Mouse (Mus musculus): ENCODE results near the gene Aarsd1. TPM values are rescaled to one million over a fixed set of nuclear protein-coding genes. Genes with fewer than 3 reads are reported as not detected.
"Not testable (repeated sequence)": the region's sequence is repeated elsewhere in the genome, so short reads cannot be mapped to it uniquely, and the experiment has no call there.

Gene Aarsd1
- polyA plus RNA-seq, 1 experiment from 2014 or later: 83.3 TPM

GRCm38 (mm10) chr11:101457631-101458030 is 40.2 kb upstream of the Aarsd1 start:
- H3K27me3 ChIP-seq: no peaks in the 10 kb centered on the region
- peaks cover 21% of the 10 kb centered on the region for H3K4me1 ChIP-seq
- H3K36me3 ChIP-seq: peaks cover 15% of the 10 kb centered on the region; the same call in 1 of the 2 replicates
- 92% methylated on average over 9 of the region's 9 CpGs for WGBS
- H3K4me3 ChIP-seq: no peak overlapping the region
- H3K27ac ChIP-seq: no peak overlapping the region
- H3K9ac ChIP-seq: no peak overlapping the region
- no peaks in the 10 kb centered on the region for H3K9me3 ChIP-seq
- no peak for ATAC-seq (ENCODE audit: borderline replicate concordance, extremely low read depth, low FRiP score, low TSS enrichment)
- no peak overlapping the region for H3K4me2 ChIP-seq

GRCm38 (mm10) chr11:101455627-101456026 is 38.2 kb upstream of the Aarsd1 start:
- 68% methylated on average over 7 of the region's 7 CpGs for WGBS
- no peak overlapping the region for H3K4me2 ChIP-seq
- no peak overlapping the region for H3K4me3 ChIP-seq
- no peak overlapping the region for H3K9ac ChIP-seq
- H3K4me1 ChIP-seq: peaks cover 16% of the 10 kb centered on the region
- no peaks in the 10 kb centered on the region for H3K9me3 ChIP-seq
- peaks cover 7% of the 10 kb centered on the region; the same call in 1 of the 2 replicates for H3K36me3 ChIP-seq
- no peak overlapping the region for H3K27ac ChIP-seq
- no peaks in the 10 kb centered on the region for H3K27me3 ChIP-seq
- ATAC-seq (ENCODE audit: borderline replicate concordance, extremely low read depth, low FRiP score, low TSS enrichment): no peak

DNA sequence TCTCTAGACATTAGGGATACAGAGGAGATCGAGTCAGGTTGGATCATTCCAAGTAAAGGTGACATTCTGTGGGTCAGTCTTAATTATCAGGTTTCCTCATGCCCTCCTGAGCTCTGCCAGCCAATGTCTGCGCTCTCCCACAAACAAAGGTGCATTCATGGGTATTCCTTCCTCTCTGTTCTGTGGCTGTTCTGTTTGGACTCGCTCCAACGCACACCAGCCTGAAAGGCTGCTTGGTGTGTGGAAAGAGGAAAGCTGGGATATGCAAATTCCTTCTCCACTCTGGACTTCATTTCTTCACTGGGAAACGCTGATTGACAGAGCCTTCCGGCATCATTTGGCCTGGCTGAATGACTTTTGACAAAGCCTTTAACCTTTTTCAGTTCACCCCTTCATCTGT is 37.3 kb upstream of the Aarsd1 start:
- H3K9me3 ChIP-seq: no peaks in the 10 kb centered on the region
- ATAC-seq (ENCODE audit: borderline replicate concordance, extremely low read depth, low FRiP score, low TSS enrichment): no peak
- no peaks in the 10 kb centered on the region for H3K27me3 ChIP-seq
- WGBS: 65% methylated on average over 6 of the region's 6 CpGs
- no peak overlapping the region for H3K9ac ChIP-seq
- peaks cover 7% of the 10 kb centered on the region; the same call in 1 of the 2 replicates for H3K36me3 ChIP-seq
- H3K4me3 ChIP-seq: no peak overlapping the region
- peaks cover 9% of the 10 kb centered on the region for H3K4me1 ChIP-seq
- H3K27ac ChIP-seq: no peak overlapping the region
- no peak overlapping the region for H3K4me2 ChIP-seq

- ATAC-seq (ENCODE audit: borderline replicate concordance, extremely low read depth, low FRiP score, low TSS enrichment): no peak
Observed at GRCm38 (mm10) chr11:101452093-101452774, 34.8 kb upstream of the Aarsd1 start.

DNA sequence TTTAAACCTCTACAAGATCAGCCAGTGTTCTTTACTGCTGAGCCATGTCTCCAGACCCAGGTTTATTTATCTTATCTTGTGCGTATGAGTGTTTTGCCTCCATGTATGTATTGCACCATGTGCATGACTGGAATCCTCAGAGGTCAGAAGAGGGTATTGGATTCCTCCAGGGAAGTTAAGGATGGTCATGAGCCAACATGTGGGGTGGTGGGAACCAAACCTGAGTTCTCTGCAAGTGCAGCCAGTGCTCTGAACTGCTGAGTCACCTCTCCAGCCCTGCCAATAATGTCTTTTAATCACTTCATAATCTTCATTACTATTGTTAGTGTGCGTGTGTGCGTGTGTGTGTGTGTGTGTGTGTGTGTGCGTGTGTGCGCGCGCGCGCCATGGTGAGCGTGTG is 34.1 kb upstream of the Aarsd1 start:
- no peak for ATAC-seq (ENCODE audit: borderline replicate concordance, extremely low read depth, low FRiP score, low TSS enrichment)
- Histone ChIP-seq H3K4me1 (peaks cover 7% of the 10 kb centered on the region; the same call in 1 of the 2 replicates), H3K27ac (no peak overlapping the region), H3K4me3 (no peak overlapping the region), H3K4me2 (no peak overlapping the region), H3K9ac (no peak overlapping the region), H3K9me3 (no peaks in the 10 kb centered on the region), H3K27me3 (no peaks in the 10 kb centered on the region), H3K36me3 (no peaks in the 10 kb centered on the region)
- WGBS: 90% methylated on average over 10 of the region's 10 CpGs

More at GRCm38 (mm10) chr11:101452093-101452774, 34.8 kb upstream of the Aarsd1 start:
- H3K4me2 ChIP-seq: no peak overlapping the region
- WGBS: 59% methylated on average over 10 of the region's 10 CpGs
- H3K27ac ChIP-seq: no peak overlapping the region
- no peak overlapping the region for H3K9ac ChIP-seq
- peaks cover 7% of the 10 kb centered on the region; the same call in 1 of the 2 replicates for H3K4me1 ChIP-seq
- no peaks in the 10 kb centered on the region for H3K9me3 ChIP-seq
- H3K36me3 ChIP-seq: no peaks in the 10 kb centered on the region
- H3K4me3 ChIP-seq: no peak overlapping the region
- H3K27me3 ChIP-seq: no peaks in the 10 kb centered on the region

DNA sequence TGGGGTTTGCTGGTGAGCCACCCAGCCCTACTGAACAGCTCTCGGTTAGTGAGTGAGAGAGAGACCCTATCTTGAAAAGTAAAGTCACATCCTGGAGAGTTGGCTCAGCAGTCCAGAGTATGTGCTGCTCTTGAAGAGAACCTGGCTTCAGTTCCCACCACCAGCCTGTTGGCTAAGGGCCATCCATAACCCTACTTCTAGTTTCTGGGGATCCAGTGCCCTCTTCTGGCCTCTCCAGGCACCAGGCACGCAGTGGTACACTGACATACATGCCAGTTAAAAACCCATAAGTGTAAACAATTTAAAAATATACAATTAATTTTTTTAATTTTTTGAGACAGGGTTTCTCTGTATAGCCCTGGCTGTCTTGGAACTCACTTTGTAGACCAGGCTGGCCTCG is 33.0 kb upstream of the Aarsd1 start:
- no peaks in the 10 kb centered on the region for H3K27me3 ChIP-seq
- peaks cover 7% of the 10 kb centered on the region; the same call in 1 of the 2 replicates for H3K4me1 ChIP-seq
- no peak overlapping the region for H3K27ac ChIP-seq
- H3K9ac ChIP-seq: no peak overlapping the region
- no peak for ATAC-seq (ENCODE audit: borderline replicate concordance, extremely low read depth, low FRiP score, low TSS enrichment)
- no peak overlapping the region for H3K4me2 ChIP-seq
- WGBS: 74% methylated on average over 3 of the region's 3 CpGs
- H3K9me3 ChIP-seq: no peaks in the 10 kb centered on the region
- no peak overlapping the region for H3K4me3 ChIP-seq
- H3K36me3 ChIP-seq: peaks cover 5% of the 10 kb centered on the region

DNA sequence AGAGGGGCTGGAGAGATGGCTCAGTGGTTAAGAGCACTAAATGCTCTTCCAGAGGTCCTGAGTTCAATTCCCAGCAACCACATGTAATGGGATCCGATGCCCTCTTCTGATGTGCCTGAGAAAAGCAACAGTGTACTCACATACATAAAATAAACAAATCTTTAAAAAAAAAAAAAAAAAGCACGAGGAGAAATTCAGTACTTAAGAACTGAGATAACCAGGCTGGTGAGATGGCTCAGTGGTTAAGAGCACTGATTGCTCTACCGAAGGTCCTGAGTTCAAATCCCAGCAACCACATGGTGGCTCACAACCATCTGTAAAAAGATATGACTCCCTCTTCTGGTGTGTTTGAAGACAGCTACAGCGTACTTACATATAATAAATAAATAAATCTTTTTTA is 32.2 kb upstream of the Aarsd1 start:
- H3K9ac ChIP-seq; H3K9me3 ChIP-seq; H3K27me3 ChIP-seq; ATAC-seq (ENCODE audit: borderline replicate concordance, extremely low read depth, low FRiP score, low TSS enrichment); H3K27ac ChIP-seq; H3K4me3 ChIP-seq: not testable (repeated sequence)
- H3K4me1 ChIP-seq: peaks cover 12% of the 10 kb centered on the region
- peak overlapping the region; percentile 62; the same call in 1 of the 2 replicates for H3K4me2 ChIP-seq
- peaks cover 10% of the 10 kb centered on the region for H3K36me3 ChIP-seq
- WGBS: 64% methylated on average over 4 of the region's 4 CpGs

GRCm38 (mm10) chr11:101448899-101449298 is 31.5 kb upstream of the Aarsd1 start:
- H3K27me3 ChIP-seq: no peaks in the 10 kb centered on the region
- H3K36me3 ChIP-seq: peaks cover 17% of the 10 kb centered on the region
- ATAC-seq (ENCODE audit: borderline replicate concordance, extremely low read depth, low FRiP score, low TSS enrichment): no peak
- peak overlapping the region; percentile 62 for H3K4me2 ChIP-seq
- 77% methylated on average over 4 of the region's 4 CpGs for WGBS
- peak overlapping the region; percentile 54; the same call in 1 of the 2 replicates for H3K9ac ChIP-seq
- H3K9me3 ChIP-seq: no peaks in the 10 kb centered on the region
- peaks cover 19% of the 10 kb centered on the region for H3K4me1 ChIP-seq
- H3K4me3 ChIP-seq: peak overlapping the region; percentile 55
- 0 out of 2 replicates have a peak overlapping the region, but pooled peaks have one; percentile 78 for H3K27ac ChIP-seq

- 15% methylated on average over 10 of the region's 10 CpGs for WGBS
- Histone ChIP-seq H3K9ac (peak within 1 kb of the TSS; percentile 54), H3K27ac (peak within 1 kb of the TSS; percentile 78), H3K36me3 (peaks cover 22% of the 10 kb centered on the region), H3K4me1 (peaks cover 25% of the 10 kb centered on the region), H3K27me3 (no peaks in the 10 kb centered on the region), H3K9me3 (no peaks in the 10 kb centered on the region), H3K4me3 (peak within 1 kb of the TSS; percentile 55), H3K4me2 (peak within 1 kb of the TSS; percentile 62)
- peak; percentile 72 for ATAC-seq (ENCODE audit: borderline replicate concordance, extremely low read depth, low FRiP score, low TSS enrichment)
Observed at GRCm38 (mm10) chr11:101448274-101448746, 30.9 kb upstream of the Aarsd1 start, which contains the start of gene Ifi35. TSS of gene Ifi35 (plus strand) at chr11:101448407.

DNA sequence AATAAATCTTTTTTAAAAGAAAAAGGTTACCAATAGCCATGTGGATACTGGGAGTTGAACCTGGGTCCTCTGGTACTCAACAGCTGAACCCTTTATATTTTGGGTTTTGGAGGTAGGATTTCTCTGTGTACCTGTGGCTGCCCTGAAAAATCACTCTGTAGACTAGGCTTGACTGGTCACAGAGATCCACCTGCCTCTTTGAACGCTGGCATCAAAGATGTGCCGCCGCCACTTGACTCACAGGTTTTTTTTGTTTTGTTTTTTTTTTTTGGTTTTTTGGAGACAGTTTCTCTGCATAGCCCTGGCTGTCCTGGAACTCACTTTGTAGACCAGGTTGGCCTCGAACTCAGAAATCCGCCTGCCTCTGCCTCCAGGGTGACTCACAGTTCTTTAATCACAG is 30.4 kb upstream of the Aarsd1 start:
- H3K9me3 ChIP-seq: no peaks in the 10 kb centered on the region
- H3K27ac ChIP-seq: peak overlapping the region; percentile 78
- no peak for ATAC-seq (ENCODE audit: borderline replicate concordance, extremely low read depth, low FRiP score, low TSS enrichment)
- H3K4me1 ChIP-seq: peaks cover 29% of the 10 kb centered on the region
- peak overlapping the region; percentile 55; the same call in 1 of the 2 replicates for H3K4me3 ChIP-seq
- peak overlapping the region; percentile 62 for H3K4me2 ChIP-seq
- H3K36me3 ChIP-seq: peaks cover 22% of the 10 kb centered on the region
- H3K27me3 ChIP-seq: no peaks in the 10 kb centered on the region
- 80% methylated on average over 5 of the region's 5 CpGs for WGBS
- no peak overlapping the region for H3K9ac ChIP-seq

- not testable (repeated sequence) for H3K27me3 ChIP-seq; H3K27ac ChIP-seq; H3K9ac ChIP-seq; H3K4me3 ChIP-seq; H3K4me2 ChIP-seq; H3K9me3 ChIP-seq; ATAC-seq (ENCODE audit: borderline replicate concordance, extremely low read depth, low FRiP score, low TSS enrichment)
- Histone ChIP-seq H3K4me1 (peaks cover 29% of the 10 kb centered on the region), H3K36me3 (peaks cover 22% of the 10 kb centered on the region)
- WGBS: 83% methylated on average over 8 of the region's 8 CpGs
Observed at GRCm38 (mm10) chr11:101446860-101447259, 29.4 kb upstream of the Aarsd1 start.

DNA sequence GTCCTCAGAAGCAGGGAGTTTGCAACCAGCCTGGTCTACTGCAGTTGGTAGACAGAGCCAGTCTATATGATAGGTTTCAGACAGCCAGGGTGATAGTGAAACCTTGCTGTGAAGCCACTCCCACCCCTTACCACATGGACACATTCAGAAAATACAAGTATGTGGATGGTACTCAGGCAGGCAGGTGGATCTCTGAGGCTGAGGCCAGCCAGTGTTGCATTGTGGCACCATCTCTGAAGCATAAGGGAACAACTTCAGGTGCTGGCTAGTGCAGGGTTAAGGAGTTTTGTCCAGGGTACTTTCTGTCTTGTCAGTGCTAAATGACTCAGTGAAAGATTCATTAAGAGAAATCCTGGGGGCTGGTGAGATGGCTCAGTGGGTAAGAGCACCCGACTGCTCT is 28.9 kb upstream of the Aarsd1 start:
- no peaks in the 10 kb centered on the region for H3K9me3 ChIP-seq
- no peak overlapping the region for H3K4me3 ChIP-seq
- WGBS: 79% methylated on average over 1 of the region's 1 CpGs
- peaks cover 22% of the 10 kb centered on the region for H3K36me3 ChIP-seq
- H3K27ac ChIP-seq: no peak overlapping the region
- H3K4me1 ChIP-seq: peaks cover 29% of the 10 kb centered on the region
- no peak overlapping the region for H3K9ac ChIP-seq
- no peaks in the 10 kb centered on the region for H3K27me3 ChIP-seq
- H3K4me2 ChIP-seq: no peak overlapping the region
- ATAC-seq (ENCODE audit: borderline replicate concordance, extremely low read depth, low FRiP score, low TSS enrichment): no peak
